Mouse (Mus musculus) erythroid progenitor cell, adult 5-6 weeks (primary cell): ENCODE results near the gene 0610010F05Rik. TPM values are rescaled to one million over a fixed set of nuclear protein-coding genes. Genes with fewer than 3 reads are reported as not detected.

Experiments used
- ATAC-seq: replicated peaks from 2 replicates; pipeline ENCODE4 v1.8.0; 2016; ENCODE audit warnings: moderate number of reproducible peaks, mild to moderate bottlenecking, moderate TSS enrichment, inconsistent platforms; ENCODE audit not compliant: poor library complexity, low FRiP score, severe bottlenecking
- total RNA-seq, 2 experiments: library from RNA; stranded (forward) in 1 of 2; stranded (reverse) in 1 of 2; fragments of 150-400 nt in 1 of 2; fragments of 186-747, 209-891 nt in 1 of 2; gene quantifications; 2 replicates each; pipeline versions ENCODE4 v1.2.3 to v1.2.4; 2015 to 2017; ENCODE audit warnings: low replicate concordance in 2 of 2

Gene 0610010F05Rik
- total RNA-seq (2015; ENCODE audit: low replicate concordance) (4.7 and 16.8 TPM in 2 replicates), total RNA-seq (2017; ENCODE audit: low replicate concordance) (3.0 and 3.9 TPM in 2 replicates)

- ATAC-seq = peak; percentile 98
Measured at GRCm38 (mm10) chr11:23632945-23633878, at the start of gene 0610010F05Rik. Gene 0610010F05Rik, minus strand, starts transcription at chr11:23633639.

- ATAC-seq = no peak
Measured at GRCm38 (mm10) chr11:23682561-23682960, 49.1 kb upstream of the 0610010F05Rik start.

- ATAC-seq = no peak
Measured at GRCm38 (mm10) chr11:23680435-23680950, 47.1 kb upstream of the 0610010F05Rik start.

GRCm38 (mm10) chr11:23679044-23679642 lies 45.7 kb upstream of the 0610010F05Rik start:
- ATAC-seq = peak; percentile 56; the same call in 1 of the 2 replicates

GRCm38 (mm10) chr11:23676100-23676499 lies 42.7 kb upstream of the 0610010F05Rik start:
- no peak for ATAC-seq

- no peak for ATAC-seq
Measured at GRCm38 (mm10) chr11:23672256-23672749, 38.9 kb upstream of the 0610010F05Rik start.

- ATAC-seq = no peak
Measured at GRCm38 (mm10) chr11:23667128-23667527, 33.7 kb upstream of the 0610010F05Rik start.

GRCm38 (mm10) chr11:23666526-23666925 lies 33.1 kb upstream of the 0610010F05Rik start:
- ATAC-seq = no peak

GRCm38 (mm10) chr11:23665798-23666501 lies 32.5 kb upstream of the 0610010F05Rik start, which contains the start of gene Pex13:
Gene Pex13, minus strand, starts transcription at chr11:23665959.
- peak; percentile 99 for ATAC-seq

- ATAC-seq = peak; percentile 21; the same call in 1 of the 2 replicates
Measured at GRCm38 (mm10) chr11:23665311-23665786, 31.9 kb upstream of the 0610010F05Rik start, which contains the start of gene Pus10. Gene Pus10, plus strand, starts transcription at chr11:23665674.

- no peak for ATAC-seq
Measured at GRCm38 (mm10) chr11:23664232-23664631, 30.8 kb upstream of the 0610010F05Rik start.

GRCm38 (mm10) chr11:23657791-23658190 lies 24.4 kb upstream of the 0610010F05Rik start:
- no peak for ATAC-seq

- no peak for ATAC-seq
Measured at GRCm38 (mm10) chr11:23653666-23654065, 20.2 kb upstream of the 0610010F05Rik start.

GRCm38 (mm10) chr11:23647835-23648234 lies 14.4 kb upstream of the 0610010F05Rik start:
- ATAC-seq = no peak

GRCm38 (mm10) chr11:23647431-23647830 lies 14.0 kb upstream of the 0610010F05Rik start:
- ATAC-seq = no peak

- ATAC-seq = no peak
Measured at GRCm38 (mm10) chr11:23634573-23634972, 1.1 kb upstream of the 0610010F05Rik start.

- ATAC-seq = peak; percentile 47
Measured at GRCm38 (mm10) chr11:23633879-23634215, 408 bp upstream of the 0610010F05Rik start.

- ATAC-seq = no peak
Measured at GRCm38 (mm10) chr11:23630664-23631063, 2.8 kb downstream of the 0610010F05Rik start.

- no peak for ATAC-seq
Measured at GRCm38 (mm10) chr11:23618995-23619394, 14.4 kb downstream of the 0610010F05Rik start.
